Mouse (Mus musculus): Measurements from ENCODE around the gene Ptpn13. TPM values are rescaled to one million over a fixed set of nuclear protein-coding genes. Genes with fewer than 3 reads are reported as not detected.

Ptpn13 gene
- total and polyA plus RNA-seq, 3 experiments: 15.1 to 43.6 (median 15.5) TPM

- H3K79me2 ChIP-seq (ENCODE audit: control insufficient read depth, insufficient read depth, low read length, poor library complexity): no peaks in the 10 kb centered on the region
- no peaks in the 10 kb centered on the region; a peak in 2 of 4 replicates for H3K27me3 ChIP-seq (ENCODE audit: control insufficient read depth in 1 of 2, insufficient read depth in 2 of 2, low read length in 2 of 2)
- DNase-seq (ENCODE audit: low read depth, low spot score): no peak
- no peaks in the 10 kb centered on the region for H3K4me1 ChIP-seq (ENCODE audit: control insufficient read depth in 1 of 2, insufficient read depth in 2 of 2, low read length in 2 of 2)
- H3K27ac ChIP-seq (ENCODE audit: control insufficient read depth, low read depth, low read length): no peak overlapping the region
- no peak overlapping the region for H3K9ac ChIP-seq (ENCODE audit: control insufficient read depth, low read depth, low read length, poor library complexity, severe bottlenecking)
- H3K4me3 ChIP-seq (ENCODE audit: control insufficient read depth in 1 of 2, insufficient read depth in 1 of 2, low read depth in 2 of 2, low read length in 2 of 2): no peak overlapping the region
- H3K36me3 ChIP-seq (ENCODE audit: control insufficient read depth in 1 of 2, insufficient read depth in 2 of 2, low read length in 2 of 2): no peaks in the 10 kb centered on the region
- no peaks in the 10 kb centered on the region for H3K9me3 ChIP-seq (replicated peaks; ENCODE audit: insufficient read depth, low read length)
- TF ChIP-seq ETS1 (IDR thresholded peaks at IDR 0.05; ENCODE audit: low read depth, low read length) (no peak), BHLHE40 (IDR thresholded peaks at IDR 0.05; ENCODE audit: borderline replicate concordance, low read depth, low read length) (no peak), TBP (IDR thresholded peaks at IDR 0.05; ENCODE audit: low read depth, low read length) (no peak), CHD1 (IDR thresholded peaks at IDR 0.05; ENCODE audit: low read depth, low read length) (no peak), ZKSCAN1 (IDR thresholded peaks at IDR 0.05; ENCODE audit: low read depth, low read length) (no peak), UBTF (IDR thresholded peaks at IDR 0.05; ENCODE audit: borderline replicate concordance, insufficient read depth, low read depth, low read length) (no peak), SIN3A (IDR thresholded peaks at IDR 0.05; ENCODE audit: low read length) (no peak), POLR2AphosphoS5 (IDR thresholded peaks at IDR 0.05; ENCODE audit: borderline replicate concordance, low read depth, low read length) (no peak), CTCF (IDR thresholded peaks at IDR 0.05 in 2 of 3, conservative IDR thresholded peaks at IDR 0.05 in 1 of 3; ENCODE audit: control insufficient read depth in 1 of 3, insufficient read depth in 1 of 3, low read depth in 2 of 3, low read length in 3 of 3, poor library complexity in 1 of 3, severe bottlenecking in 1 of 3) (no peak), KAT2A (conservative IDR thresholded peaks at IDR 0.05; ENCODE audit: low read depth, low read length) (no peak), MYC (IDR thresholded peaks at IDR 0.05; ENCODE audit: low read depth, low read length) (no peak), RAD21 (IDR thresholded peaks at IDR 0.05; ENCODE audit: low read depth, low read length) (no peak), HCFC1 (IDR thresholded peaks at IDR 0.05; ENCODE audit: low read depth, low read length) (no peak), ZC3H11A (IDR thresholded peaks at IDR 0.05; ENCODE audit: low read depth, low read length) (no peak)
Measured at GRCm38 (mm10) chr5:103628499-103628898, 203.5 kb downstream of the Ptpn13 start.

- H3K36me3 ChIP-seq (ENCODE audit: control insufficient read depth in 1 of 2, insufficient read depth in 2 of 2, low read length in 2 of 2): no peaks in the 10 kb centered on the region
- DNase-seq (ENCODE audit: low read depth, low spot score): no peak
- no peak for TF ChIP-seq POLR2A (IDR thresholded peaks at IDR 0.05; ENCODE audit: control insufficient read depth in 1 of 2, insufficient read depth in 1 of 2, low read depth in 1 of 2, low read length in 2 of 2, poor library complexity in 1 of 2)
- no peak for TF ChIP-seq KAT2A (conservative IDR thresholded peaks at IDR 0.05; ENCODE audit: low read depth, low read length)
- no peak for TF ChIP-seq TCF12 (IDR thresholded peaks at IDR 0.05; ENCODE audit: low read depth, low read length)
- TF ChIP-seq RCOR1 (IDR thresholded peaks at IDR 0.05; ENCODE audit: low read depth, low read length): no peak
- TF ChIP-seq CHD1 (IDR thresholded peaks at IDR 0.05; ENCODE audit: low read depth, low read length): no peak
- no peak for TF ChIP-seq GATA1 (IDR thresholded peaks at IDR 0.05; ENCODE audit: low read depth, low read length)
- TF ChIP-seq HCFC1 (IDR thresholded peaks at IDR 0.05; ENCODE audit: low read depth, low read length): no peak
- TF ChIP-seq ZMIZ1 (IDR thresholded peaks at IDR 0.05; ENCODE audit: low read depth, low read length): no peak
- TF ChIP-seq MAX (IDR thresholded peaks at IDR 0.05; ENCODE audit: low read length): no peak
- TF ChIP-seq TBP (IDR thresholded peaks at IDR 0.05; ENCODE audit: low read depth, low read length): no peak
- TF ChIP-seq UBTF (IDR thresholded peaks at IDR 0.05; ENCODE audit: borderline replicate concordance, insufficient read depth, low read depth, low read length): no peak
- no peak for TF ChIP-seq EP300 (IDR thresholded peaks at IDR 0.05; ENCODE audit: low read depth in 1 of 2, low read length in 2 of 2)
- no peak for TF ChIP-seq NELFE (IDR thresholded peaks at IDR 0.05; ENCODE audit: low read depth, low read length)
- no peak for TF ChIP-seq ZKSCAN1 (IDR thresholded peaks at IDR 0.05; ENCODE audit: low read depth, low read length)
- TF ChIP-seq USF1 (IDR thresholded peaks at IDR 0.05; ENCODE audit: low read depth, low read length): no peak
- TF ChIP-seq CHD2 (IDR thresholded peaks at IDR 0.05; ENCODE audit: low read length): no peak
- no peak for TF ChIP-seq E2F4 (IDR thresholded peaks at IDR 0.05; ENCODE audit: borderline replicate concordance, low read depth, low read length)
- no peak for TF ChIP-seq GABPA (IDR thresholded peaks at IDR 0.05; ENCODE audit: low read depth, low read length)
- no peak for TF ChIP-seq USF2 (IDR thresholded peaks at IDR 0.05; ENCODE audit: borderline replicate concordance in 1 of 2, insufficient read depth in 1 of 2, low read depth in 1 of 2, low read length in 2 of 2)
- TF ChIP-seq SIN3A (IDR thresholded peaks at IDR 0.05; ENCODE audit: low read length): no peak
- H3K27ac ChIP-seq (ENCODE audit: control insufficient read depth, low read depth, low read length): no peak within 1 kb of the TSS
- no peak within 1 kb of the TSS for H3K9ac ChIP-seq (ENCODE audit: control insufficient read depth, low read depth, low read length, poor library complexity, severe bottlenecking)
- no peaks in the 10 kb centered on the region for H3K79me2 ChIP-seq (ENCODE audit: control insufficient read depth, insufficient read depth, low read length, poor library complexity)
- H3K4me1 ChIP-seq (ENCODE audit: control insufficient read depth in 1 of 2, insufficient read depth in 2 of 2, low read length in 2 of 2): no peaks in the 10 kb centered on the region
- no peak within 1 kb of the TSS for H3K4me3 ChIP-seq (ENCODE audit: control insufficient read depth in 1 of 2, insufficient read depth in 1 of 2, low read depth in 2 of 2, low read length in 2 of 2)
- no peaks in the 10 kb centered on the region for H3K9me3 ChIP-seq (replicated peaks; ENCODE audit: insufficient read depth, low read length)
- no peaks in the 10 kb centered on the region; a peak in 2 of 4 replicates for H3K27me3 ChIP-seq (ENCODE audit: control insufficient read depth in 1 of 2, insufficient read depth in 2 of 2, low read length in 2 of 2)
Measured at GRCm38 (mm10) chr5:103629111-103629764, 204.2 kb downstream of the Ptpn13 start, which contains the start of gene Slc10a6. TSS of gene Slc10a6 (minus strand) at chr5:103629403.

Measured in MEL (cell line).